Mouse (Mus musculus) kidney, adult 10 weeks (tissue): ENCODE data around the gene Rep15. TPM values are rescaled to one million over a fixed set of nuclear protein-coding genes. Genes with fewer than 3 reads are reported as not detected.

Source experiments
- polyA plus RNA-seq: library from polyadenylated mRNA; stranded (reverse); fragments of 350-450 nt; fragmentation: Illumina TruSeq; extraction: RNeasy Lipid Tissue Mini Kit (QIAGEN cat#74804); gene quantifications from one replicate; pipeline ENCODE4 v1.2.3, GENCODE M21; 2014; ENCODE audit warnings: low read depth, low replicate concordance

The Rep15 gene
- 1.5 TPM for polyA plus RNA-seq

GRCm38 (mm10) chr6:147032303-147032925, at the start of gene Rep15:
Gene Rep15 (plus strand): TSS chr6:147032584.

GRCm38 (mm10) chr6:147042291-147043290, 10.2 kb downstream of the Rep15 start, which contains the start of gene Mrps35:
Gene Mrps35 (plus strand): TSS chr6:147042764.

Other genes with a start within 250 kb of the Rep15 start
- 1.1 TPM for gene Arntl2, start 236.5 kb upstream of the Rep15 start, polyA plus RNA-seq
- not detected for gene Smco2, start 182.5 kb upstream of the Rep15 start, polyA plus RNA-seq
- gene Ppfibp1, start 144.1 kb upstream of the Rep15 start, polyA plus RNA-seq: 78.0 TPM
- not detected for gene 1700034J05Rik, start 78.2 kb upstream of the Rep15 start, polyA plus RNA-seq
- 38.2 TPM for gene Mrps35, start 10.2 kb downstream of the Rep15 start, polyA plus RNA-seq
- gene Mansc4, start 54.4 kb downstream of the Rep15 start, polyA plus RNA-seq: 4.9 TPM
- 22.6 TPM for gene Klhl42, start 58.8 kb downstream of the Rep15 start, polyA plus RNA-seq
- 0.36 TPM for gene Pthlh, start 231.6 kb downstream of the Rep15 start, polyA plus RNA-seq